Mouse (Mus musculus) erythroblast, adult 5-6 weeks (primary cell): Measurements from ENCODE around the gene Thada. TPM values are rescaled to one million over a fixed set of nuclear protein-coding genes. Genes with fewer than 3 reads are reported as not detected.

Source experiments
- ATAC-seq: replicated peaks from 2 replicates; pipeline ENCODE4 v1.8.0; 2016; ENCODE audit warnings: moderate number of reproducible peaks, mild to moderate bottlenecking, moderate TSS enrichment, inconsistent platforms; ENCODE audit not compliant: poor library complexity, low FRiP score, severe bottlenecking
- total RNA-seq, 2 experiments: library from RNA; stranded (forward) in 1 of 2; stranded (reverse) in 1 of 2; fragments of 150-400 nt in 1 of 2; fragments of 200-764, 138-1000 nt in 1 of 2; gene quantifications; 2 replicates each; pipeline versions ENCODE4 v1.2.3 to v1.2.4; 2015 to 2017; ENCODE audit warnings: low replicate concordance in 2 of 2

Gene Thada
- total RNA-seq, 2 experiments from 2014 or later: 5.4 to 7.7 TPM

- ATAC-seq: no peak
These were observed 80.3 kb downstream of the Thada start for GRCm38 (mm10) chr17:84385696-84386095.

DNA sequence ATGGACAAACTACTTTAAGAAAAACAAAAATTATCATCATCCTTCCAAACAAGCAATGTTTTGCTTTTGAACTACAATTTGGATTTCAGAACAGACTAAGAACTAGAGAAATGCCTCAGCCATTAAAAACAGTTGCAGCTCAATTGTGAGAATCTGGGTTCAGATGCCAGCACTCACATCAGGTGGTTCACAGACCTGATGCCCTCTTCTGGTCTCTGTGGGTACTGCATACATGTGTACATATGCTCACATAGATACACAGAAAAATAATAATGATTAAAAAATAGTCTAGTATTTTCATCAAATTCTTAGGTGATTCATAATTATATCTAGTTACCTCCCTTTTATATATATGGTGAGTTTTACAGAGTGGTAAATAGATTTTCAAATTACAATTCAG, 81.3 kb downstream of the Thada start:
- no peak; the same call in 1 of the 2 replicates for ATAC-seq

DNA sequence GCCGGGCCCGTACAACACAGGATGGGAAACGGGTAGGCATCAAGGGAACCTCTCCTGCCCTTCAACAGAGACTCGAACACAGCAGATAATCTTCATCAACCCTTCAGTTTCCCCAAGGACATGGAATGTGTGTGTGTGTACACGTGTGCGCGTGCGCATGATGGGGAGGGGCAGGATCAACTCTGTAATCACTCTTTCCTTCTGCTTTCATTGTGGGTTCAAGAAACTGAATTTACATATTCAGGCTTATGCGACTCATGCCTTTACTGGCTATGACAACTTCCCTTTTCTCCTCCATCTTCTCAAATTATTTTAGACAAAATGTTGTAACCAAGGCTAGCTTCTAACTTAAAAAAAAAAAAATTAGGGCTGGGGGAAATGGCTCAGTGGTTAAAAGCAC, 85.7 kb downstream of the Thada start:
- no peak for ATAC-seq

DNA sequence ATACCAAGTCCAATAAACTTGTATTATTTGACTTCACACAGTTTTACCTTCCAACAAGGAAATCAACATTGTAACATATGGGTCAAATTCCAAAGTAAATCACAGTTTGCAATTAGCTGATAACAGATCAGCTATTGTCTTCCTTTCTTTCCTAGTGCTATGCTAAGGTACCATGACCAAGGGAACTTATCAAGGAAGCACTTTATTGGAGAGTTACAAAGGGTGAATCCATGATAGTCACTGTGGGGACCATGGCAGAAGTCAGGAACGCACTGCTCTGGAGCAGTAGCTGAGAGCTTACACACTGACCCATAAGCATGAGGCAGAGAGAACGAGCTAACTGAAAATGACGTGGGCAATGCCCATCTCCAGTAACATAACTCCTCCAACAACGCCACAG, 89.1 kb downstream of the Thada start:
- ATAC-seq: no peak

GRCm38 (mm10) chr17:84372411-84373045, 93.5 kb downstream of the Thada start:
- ATAC-seq: no peak

DNA sequence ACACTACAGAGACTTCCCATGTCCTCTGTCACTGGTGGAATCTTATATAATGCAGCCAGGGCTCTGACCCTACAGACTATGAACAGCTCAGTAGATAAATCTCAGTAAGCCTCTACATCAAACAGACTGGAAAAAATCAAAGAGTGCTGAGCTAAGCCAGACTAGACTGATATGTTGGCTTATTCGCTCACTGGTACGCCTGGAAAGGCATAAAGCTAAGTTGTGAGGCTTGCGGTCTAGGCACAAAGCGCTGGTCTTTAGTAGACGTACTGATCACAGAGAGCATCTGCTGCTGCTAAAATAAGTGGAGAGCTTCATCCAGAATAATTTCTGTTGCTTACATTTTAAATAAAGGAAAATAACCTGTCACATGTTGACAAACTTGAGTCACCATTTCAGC, 95.6 kb downstream of the Thada start:
- ATAC-seq: no peak

DNA sequence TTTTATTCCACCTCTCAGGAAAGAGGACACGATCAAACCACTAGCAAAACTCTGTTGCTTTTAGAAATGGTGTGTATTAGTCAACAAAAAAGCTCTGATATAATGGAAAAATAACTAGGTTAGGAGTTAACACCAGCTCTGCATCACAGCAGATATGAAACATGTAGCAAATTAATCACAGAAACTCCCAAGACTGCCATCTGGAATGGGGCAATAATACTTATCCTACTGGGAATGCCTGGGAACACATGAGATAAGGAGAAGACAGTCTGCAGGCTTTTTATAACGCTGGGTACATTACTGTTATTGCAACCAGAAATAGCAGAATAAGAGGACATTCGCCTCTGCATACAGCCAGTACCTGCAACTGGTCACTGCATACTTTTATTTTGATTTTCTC, 96.2 kb downstream of the Thada start:
- ATAC-seq: no peak

DNA sequence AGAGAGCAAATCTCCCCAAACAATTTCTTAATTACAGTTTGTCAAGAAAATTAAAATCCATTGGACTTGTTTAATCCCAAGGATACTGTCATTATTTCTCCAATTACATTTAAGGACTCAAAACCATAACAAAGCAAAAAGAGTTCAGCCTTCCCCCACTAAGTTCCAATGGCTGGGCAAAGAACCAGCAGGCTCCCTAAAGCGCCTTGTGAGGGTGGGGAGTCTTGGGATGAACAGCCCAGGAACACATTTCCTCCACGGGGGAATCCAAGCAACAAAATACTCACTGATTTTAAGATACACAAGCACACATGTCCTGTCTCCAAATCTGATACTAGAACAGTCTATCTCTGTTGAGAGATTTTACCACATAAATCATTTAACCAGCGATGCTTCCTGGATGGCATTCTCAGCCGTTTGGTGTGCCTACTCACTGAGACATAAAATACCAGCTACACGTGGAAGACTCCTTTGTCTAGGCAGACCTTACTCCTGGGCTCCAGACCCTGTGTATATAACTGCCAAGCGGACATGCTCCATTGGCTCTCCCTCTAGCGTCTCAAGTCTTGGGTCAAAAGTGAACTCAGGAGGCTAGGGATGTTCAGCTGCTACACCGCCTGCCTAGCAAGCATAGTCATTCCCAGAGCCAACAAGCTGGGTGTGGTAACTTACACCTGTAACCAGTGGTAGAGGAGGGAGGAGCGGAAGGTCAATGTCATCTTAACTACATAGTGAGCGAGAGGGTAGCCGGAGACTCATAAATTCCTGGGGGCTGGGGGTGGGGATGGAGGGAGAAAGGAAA, 97.6 kb downstream of the Thada start:
- ATAC-seq: no peak

DNA sequence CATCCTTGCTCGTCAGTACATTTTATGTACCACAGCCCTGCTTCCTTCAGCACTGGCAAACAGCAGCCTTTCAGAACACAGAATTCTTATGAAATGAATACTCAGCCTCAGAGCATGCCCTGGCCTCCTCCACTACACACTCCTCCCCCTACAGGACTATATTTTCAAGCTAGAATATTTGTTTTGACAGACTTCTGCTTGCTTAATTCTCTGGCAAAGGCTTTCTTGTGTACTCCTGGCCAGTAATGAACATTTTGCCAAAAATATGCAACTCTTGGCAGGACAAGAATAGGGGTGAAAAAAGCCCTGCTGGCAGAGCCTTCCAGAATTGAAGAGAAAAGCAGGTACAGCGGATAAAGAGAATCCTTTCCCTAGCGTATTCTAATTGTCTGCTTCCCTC, 98.3 kb downstream of the Thada start:
- ATAC-seq: no peak

DNA sequence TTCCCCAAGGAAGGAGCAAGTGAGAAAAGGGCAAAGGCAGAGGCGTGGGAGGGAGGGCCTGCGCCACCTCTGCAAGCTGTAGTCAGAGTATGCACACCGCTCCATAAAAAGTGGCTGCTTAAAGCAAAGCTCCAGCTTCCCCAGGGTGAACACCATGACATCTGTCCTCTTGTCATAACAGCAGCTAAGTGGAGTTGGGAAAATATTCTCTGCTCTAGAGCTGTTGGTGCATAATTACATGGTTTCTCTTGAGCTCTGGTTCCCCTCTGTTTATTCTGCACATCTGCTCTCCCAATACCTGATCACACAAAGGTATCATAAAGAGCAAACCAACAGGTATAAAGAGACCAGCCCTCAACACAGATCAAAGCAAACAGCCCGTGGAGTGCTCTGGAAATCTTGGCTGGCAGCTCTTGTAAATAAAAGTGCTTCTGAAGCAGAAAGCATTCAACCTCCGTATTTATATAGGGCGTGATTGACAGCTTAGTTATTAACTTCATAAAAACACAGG, 100.2 kb downstream of the Thada start:
- ATAC-seq: no peak

GRCm38 (mm10) chr17:84365006-84365716, 100.8 kb downstream of the Thada start:
- ATAC-seq: no peak

- ATAC-seq: no peak
These were observed 102.6 kb downstream of the Thada start for GRCm38 (mm10) chr17:84363444-84363843.

DNA sequence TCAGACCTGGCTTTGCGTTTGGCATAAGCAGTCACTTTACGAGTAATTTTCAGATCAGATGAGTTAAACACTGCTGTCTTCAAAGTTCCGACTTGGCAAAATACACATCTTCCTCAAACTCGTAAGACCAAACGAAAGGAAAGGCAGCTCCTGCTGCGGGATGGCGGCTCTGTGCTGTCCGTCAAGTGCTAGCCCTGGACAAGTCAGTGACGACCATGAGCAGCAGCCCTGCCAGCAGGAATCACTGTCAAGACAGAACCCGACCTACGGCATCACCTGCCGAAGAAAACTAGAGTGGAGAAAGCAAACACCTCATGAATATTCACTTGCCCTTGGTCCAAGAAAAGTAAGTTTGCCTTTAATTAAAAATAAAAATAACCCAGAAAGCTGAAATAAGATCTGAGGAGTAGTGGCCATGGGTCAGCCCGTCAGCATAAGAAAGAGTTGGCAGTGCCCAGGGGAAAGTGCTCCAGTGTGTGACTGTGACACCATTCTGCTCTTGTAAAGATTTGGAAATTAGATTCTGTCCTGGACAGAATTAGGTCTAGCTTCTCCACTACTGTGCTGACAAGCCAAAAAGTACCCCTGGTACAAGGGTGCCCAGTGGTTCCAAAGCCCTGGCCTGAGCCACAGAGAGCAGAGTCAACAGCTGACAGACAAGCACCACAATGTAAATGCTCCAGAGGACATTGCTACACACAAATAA, 103.3 kb downstream of the Thada start:
- ATAC-seq: no peak

GRCm38 (mm10) chr17:84361006-84361405, 105.0 kb downstream of the Thada start:
- no peak for ATAC-seq

DNA sequence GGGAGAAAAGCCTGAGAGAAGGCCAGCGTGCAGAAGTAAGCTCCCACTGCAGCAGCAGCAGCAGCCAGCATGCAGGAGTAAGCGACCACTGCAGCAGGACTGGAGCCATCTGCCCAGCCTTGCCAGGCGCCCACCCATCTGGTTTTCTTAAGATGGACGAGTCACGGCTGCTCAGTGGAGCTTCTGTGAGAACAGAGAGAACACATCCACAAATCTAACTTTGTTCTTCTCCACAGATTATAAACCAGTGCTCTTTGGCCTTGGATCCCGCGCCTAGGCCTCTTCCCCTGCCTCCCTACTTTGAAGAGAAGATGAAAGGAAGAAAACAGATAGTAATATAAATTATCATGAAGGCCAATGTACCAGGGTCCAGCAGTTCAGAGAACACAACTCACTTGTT, 106.2 kb downstream of the Thada start:
- ATAC-seq: no peak

- no peak for ATAC-seq
These were observed 106.9 kb downstream of the Thada start for GRCm38 (mm10) chr17:84358951-84359644.

GRCm38 (mm10) chr17:84357776-84358175, 108.2 kb downstream of the Thada start:
- ATAC-seq: no peak

GRCm38 (mm10) chr17:84356056-84356887, 109.7 kb downstream of the Thada start:
- no peak for ATAC-seq

- no peak for ATAC-seq
These were observed 111.0 kb downstream of the Thada start for GRCm38 (mm10) chr17:84355006-84355405.
